Mouse (Mus musculus) lung, embryonic 16.5 days (tissue): ENCODE measurements around the gene Rnasel. TPM values are rescaled to one million over a fixed set of nuclear protein-coding genes. Genes with fewer than 3 reads are reported as not detected.

Experiments used
- ATAC-seq: fragments of 200-750 bp; cut with Nextera tagmentation; 2 replicates; pipeline ENCODE4 v1.8.0; 2017; ENCODE audit warnings: low read depth, mild to moderate bottlenecking, moderate library complexity
- H3K27ac ChIP-seq: fragments of 300-500 bp; sonication (generic); 2 replicates; pipeline ENCODE4 v1.5.1; 2014; ENCODE audit warnings: mild to moderate bottlenecking, control low read depth, low read length
- H3K27me3 ChIP-seq: fragments of 300-500 bp; sonication (generic); 2 replicates; pipeline ENCODE4 v1.6.1; 2014; ENCODE audit warnings: low read depth, low read length, mixed read lengths; ENCODE audit not compliant: control insufficient read depth, insufficient read depth
- H3K36me3 ChIP-seq: fragments of 300-500 bp; sonication (generic); 2 replicates; pipeline ENCODE4 v1.6.1; 2014; ENCODE audit warnings: low read length; ENCODE audit not compliant: control insufficient read depth, insufficient read depth
- H3K4me1 ChIP-seq: fragments of 300-500 bp; sonication (generic); replicated peaks from 2 replicates; pipeline ENCODE4 v1.6.1; 2014; ENCODE audit warnings: low read length, mixed read lengths; ENCODE audit not compliant: control insufficient read depth, insufficient read depth
- H3K4me2 ChIP-seq: fragments of 300-500 bp; sonication (generic); 2 replicates; pipeline ENCODE4 v1.6.1; 2014; ENCODE audit warnings: low read depth, low read length, control low read depth
- H3K4me3 ChIP-seq: fragments of 300-500 bp; sonication (generic); 2 replicates; pipeline ENCODE4 v1.5.1; 2014; ENCODE audit warnings: mild to moderate bottlenecking, low read length, control low read depth
- H3K9ac ChIP-seq: fragments of 300-500 bp; sonication (generic); 2 replicates; pipeline ENCODE4 v1.6.1; 2014; ENCODE audit warnings: low read length, control low read depth
- H3K9me3 ChIP-seq: fragments of 300-500 bp; sonication (generic); 2 replicates; pipeline ENCODE4 v1.6.1; 2016; ENCODE audit warnings: low read length; ENCODE audit not compliant: control insufficient read depth
- WGBS: fragments of 180-500 bp; shearing (Covaris S2); extraction: QIAGEN DNeasy Blood & Tissue Kit; methylation state at CpG from one replicate; pipeline ENCODE4 v1.1.7; 2014; 5-methylcytosine and 5-hydroxymethylcytosine counted together
- polyA plus RNA-seq: library from polyadenylated mRNA; unstranded; fragments of >200 nt; fragmentation: Nextera tagmentation; extraction: Ambion mirVana; gene quantifications from 2 replicates; pipeline ENCODE4 v1.2.1, GENCODE M21; 2015

Gene Rnasel
- polyA plus RNA-seq, 1 experiment from 2014 or later: 7.8 TPM

GRCm38 (mm10) chr1:153709451-153709850 lies 39.8 kb upstream of the Rnasel start:
- Histone ChIP-seq H3K27me3 (no peaks in the 10 kb centered on the region), H3K9me3 (no peaks in the 10 kb centered on the region), H3K4me2 (no peak overlapping the region), H3K36me3 (no peaks in the 10 kb centered on the region), H3K27ac (no peak overlapping the region), H3K9ac (no peak overlapping the region), H3K4me1 (peaks cover 3% of the 10 kb centered on the region; the same call in 1 of the 2 replicates), H3K4me3 (no peak overlapping the region)
- no peak for ATAC-seq
- 33% methylated on average over 5 of the region's 5 CpGs for WGBS

DNA sequence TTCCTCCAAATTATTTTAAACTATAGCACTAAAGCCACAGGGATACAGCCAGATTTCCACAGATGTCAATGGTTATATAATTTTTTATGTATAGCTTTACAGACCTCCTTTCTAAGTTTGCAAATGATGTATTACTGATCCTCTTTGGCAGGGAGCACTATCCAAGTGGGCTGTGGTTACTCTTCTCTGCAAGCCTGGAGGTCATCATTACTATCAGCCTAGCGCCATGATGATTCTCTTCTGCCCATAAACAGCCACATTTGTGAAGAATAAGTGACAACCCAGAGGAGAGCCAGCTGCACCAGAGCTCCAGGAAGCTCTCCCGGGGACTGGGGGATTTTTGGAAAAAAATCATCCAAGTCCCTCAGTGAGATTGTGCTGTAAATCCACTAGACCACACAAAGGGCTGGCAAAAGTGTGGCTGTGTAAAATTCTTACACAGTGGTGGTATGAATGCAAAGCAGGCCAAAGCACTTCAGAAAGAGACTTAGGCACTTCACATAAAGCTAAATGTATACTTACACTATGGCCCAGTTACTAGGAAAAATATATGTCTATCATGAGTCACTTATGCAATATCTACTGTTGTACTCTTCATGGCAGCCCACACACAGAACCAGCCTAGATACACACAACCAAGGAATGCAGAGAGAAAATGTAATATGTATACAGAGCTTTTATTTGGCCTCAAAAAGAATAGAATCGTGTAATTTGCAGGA lies 37.5 kb upstream of the Rnasel start:
- peak; percentile 78 for ATAC-seq
- no peaks in the 10 kb centered on the region for H3K27me3 ChIP-seq
- peaks cover 3% of the 10 kb centered on the region; the same call in 1 of the 2 replicates for H3K4me1 ChIP-seq
- H3K9ac ChIP-seq: no peak overlapping the region
- no peaks in the 10 kb centered on the region for H3K36me3 ChIP-seq
- 46% methylated on average over 3 of the region's 3 CpGs for WGBS
- peak overlapping the region; percentile 49 for H3K27ac ChIP-seq
- no peak overlapping the region for H3K4me3 ChIP-seq
- H3K9me3 ChIP-seq: no peaks in the 10 kb centered on the region
- no peak overlapping the region for H3K4me2 ChIP-seq

DNA sequence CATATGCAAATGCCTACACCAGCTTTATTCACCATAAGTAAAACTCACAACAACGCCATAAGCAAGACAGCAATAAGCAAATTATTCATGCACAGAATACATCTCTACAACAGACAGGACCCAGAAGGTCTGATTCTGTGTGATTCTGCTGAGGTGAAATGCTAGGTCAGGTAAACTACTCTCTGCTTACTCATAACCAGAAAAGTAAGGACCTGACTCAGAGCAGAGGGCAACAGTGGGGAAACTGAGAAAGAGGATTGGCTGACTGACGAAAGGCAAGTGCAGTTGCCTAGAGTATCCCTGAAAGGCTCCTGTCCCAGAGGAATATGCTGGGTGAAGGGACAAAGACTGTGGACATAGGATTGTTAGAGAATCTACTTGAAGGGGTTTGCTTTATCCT lies 36.6 kb upstream of the Rnasel start:
- Histone ChIP-seq H3K36me3 (no peaks in the 10 kb centered on the region), H3K4me2 (no peak overlapping the region), H3K4me3 (no peak overlapping the region), H3K9me3 (no peaks in the 10 kb centered on the region), H3K27ac (no peak overlapping the region), H3K4me1 (peaks cover 3% of the 10 kb centered on the region; the same call in 1 of the 2 replicates), H3K27me3 (no peaks in the 10 kb centered on the region), H3K9ac (no peak overlapping the region)
- WGBS: 84% methylated on average over 2 of the region's 2 CpGs
- ATAC-seq: no peak

DNA sequence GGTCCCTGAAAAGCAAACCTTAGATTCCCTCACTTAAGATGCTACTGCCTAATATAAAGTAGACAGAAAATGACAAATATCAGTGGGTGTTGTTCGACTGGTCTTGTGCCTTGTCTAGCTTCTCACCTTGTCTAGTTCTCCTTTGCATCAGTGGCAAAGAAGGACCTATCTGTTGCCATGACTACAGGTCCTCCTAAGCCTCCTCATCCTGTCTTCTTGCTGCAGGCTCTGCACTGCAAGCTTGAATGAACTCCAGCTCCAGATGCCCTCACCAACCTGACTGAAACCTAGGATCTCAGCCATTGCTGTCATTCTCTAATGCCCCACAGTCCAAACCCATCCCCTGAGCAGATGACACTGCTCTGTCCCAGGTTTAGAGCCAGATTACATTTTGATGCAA lies 31.2 kb upstream of the Rnasel start:
- Histone ChIP-seq H3K4me3 (no peak overlapping the region), H3K9me3 (no peaks in the 10 kb centered on the region), H3K4me2 (no peak overlapping the region), H3K9ac (no peak overlapping the region), H3K36me3 (no peaks in the 10 kb centered on the region), H3K27ac (no peak overlapping the region), H3K27me3 (no peaks in the 10 kb centered on the region), H3K4me1 (no peaks in the 10 kb centered on the region)
- ATAC-seq: no peak
- WGBS: 90% methylated on average over 1 of the region's 1 CpGs

DNA sequence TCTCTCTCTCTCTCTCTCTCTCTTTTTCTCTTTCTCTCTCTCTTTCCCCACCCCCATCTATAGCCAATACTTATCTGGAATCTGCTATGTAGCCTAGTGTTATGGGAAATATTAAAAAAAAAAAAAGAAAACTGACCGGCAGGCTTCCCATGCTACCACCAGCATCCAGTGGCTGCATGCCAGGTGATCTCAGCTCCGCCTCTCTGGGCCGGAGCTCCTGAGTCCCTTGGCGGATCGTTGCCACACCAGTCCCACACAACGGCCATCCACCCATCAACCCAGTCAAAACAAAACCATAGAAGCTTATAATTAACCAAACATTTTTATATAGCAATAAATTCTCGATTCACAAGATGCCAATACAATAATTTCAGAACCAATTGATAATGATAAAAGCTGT lies 28.3 kb upstream of the Rnasel start:
- 58% methylated on average over 7 of the region's 7 CpGs for WGBS
- Histone ChIP-seq H3K9me3 (no peaks in the 10 kb centered on the region), H3K27ac (no peak overlapping the region), H3K36me3 (no peaks in the 10 kb centered on the region), H3K9ac (no peak overlapping the region), H3K4me3 (no peak overlapping the region), H3K4me1 (no peaks in the 10 kb centered on the region), H3K27me3 (no peaks in the 10 kb centered on the region), H3K4me2 (no peak overlapping the region)
- ATAC-seq: no peak

DNA sequence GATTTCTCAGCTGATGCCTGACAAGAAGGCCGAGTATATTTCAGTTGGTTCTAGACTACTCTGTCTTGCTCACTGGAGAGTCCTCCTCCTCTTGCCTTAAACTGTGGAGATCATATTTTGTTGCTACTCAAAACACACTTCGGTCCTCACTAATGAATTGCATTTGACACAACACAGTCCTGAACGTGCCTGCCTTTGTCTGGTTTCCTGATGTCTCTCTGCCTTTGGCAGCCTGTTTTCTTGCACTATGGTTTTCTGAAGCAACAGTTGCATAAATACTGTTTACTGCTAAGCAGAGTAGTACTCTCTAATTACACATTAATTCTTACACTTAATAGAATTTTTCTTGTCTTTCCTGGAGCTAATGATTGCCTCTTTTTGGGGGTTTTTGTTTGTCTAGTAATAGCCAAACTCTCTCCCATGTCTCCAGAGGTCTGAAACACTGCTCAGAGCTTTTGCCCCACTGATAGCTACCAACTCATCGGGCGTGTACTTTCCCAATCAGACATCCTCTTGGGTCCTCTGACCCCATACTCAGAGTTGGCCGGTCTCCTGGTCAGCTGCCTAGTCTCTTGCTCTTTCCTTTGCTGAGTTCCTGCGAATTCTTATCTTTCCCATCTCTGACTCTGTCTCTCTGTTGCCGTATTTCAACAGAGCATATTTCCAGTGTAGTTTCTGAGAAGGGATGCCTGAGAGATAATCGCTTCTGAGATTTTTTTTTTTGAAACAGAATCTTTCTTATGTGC lies 27.5 kb upstream of the Rnasel start:
- H3K27ac ChIP-seq: no peak overlapping the region
- no peaks in the 10 kb centered on the region for H3K4me1 ChIP-seq
- H3K4me3 ChIP-seq: no peak overlapping the region
- H3K9me3 ChIP-seq: no peaks in the 10 kb centered on the region
- no peaks in the 10 kb centered on the region for H3K27me3 ChIP-seq
- H3K36me3 ChIP-seq: no peaks in the 10 kb centered on the region
- H3K9ac ChIP-seq: no peak overlapping the region
- ATAC-seq: peak; percentile 36; the same call in 1 of the 2 replicates
- WGBS: 66% methylated on average over 9 of the region's 9 CpGs
- H3K4me2 ChIP-seq: no peak overlapping the region

DNA sequence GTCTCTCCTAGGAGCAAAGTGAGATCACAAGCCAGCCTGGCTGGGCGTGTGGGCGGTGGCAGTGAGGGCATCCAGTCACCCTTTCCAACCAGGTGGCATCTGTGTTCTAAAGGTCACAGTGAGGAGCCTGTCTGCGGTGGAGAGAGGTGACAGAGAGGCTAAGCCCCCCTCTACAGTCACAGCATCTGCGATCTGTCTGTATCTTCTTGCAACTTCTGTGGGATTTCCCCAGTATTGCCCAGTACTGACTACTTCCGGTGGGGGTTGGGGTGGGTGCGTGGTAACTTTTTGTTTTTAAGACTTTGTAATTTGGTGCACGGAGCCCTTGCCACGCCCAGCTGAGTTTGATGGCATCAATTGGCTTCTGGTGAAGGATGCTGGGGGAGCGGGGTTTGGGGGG lies 25.8 kb upstream of the Rnasel start:
- WGBS: 61% methylated on average over 9 of the region's 9 CpGs
- H3K27ac ChIP-seq: no peak overlapping the region
- no peak for ATAC-seq

DNA sequence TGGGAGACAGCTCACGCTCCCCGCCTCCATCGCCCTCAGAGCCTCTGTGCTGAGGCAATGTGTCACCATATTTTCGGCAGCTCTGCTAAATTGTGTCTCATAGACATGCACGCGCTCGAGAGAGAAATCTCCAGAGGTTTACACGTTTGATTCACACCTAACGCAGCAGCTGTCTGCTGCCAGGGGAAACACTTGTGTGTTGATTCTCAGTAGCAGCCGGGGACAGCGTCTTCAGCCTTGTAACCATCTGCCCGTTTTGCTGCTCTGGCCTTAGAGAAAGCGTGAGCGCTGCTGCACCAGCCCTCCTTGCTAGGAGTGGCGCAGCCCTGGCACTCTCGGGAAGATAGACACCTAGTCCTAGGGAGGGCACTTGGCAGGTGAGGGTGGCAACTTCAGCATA lies 22.6 kb upstream of the Rnasel start:
- H3K36me3 ChIP-seq: no peaks in the 10 kb centered on the region
- H3K4me3 ChIP-seq: no peak overlapping the region
- H3K4me1 ChIP-seq: no peaks in the 10 kb centered on the region
- H3K27ac ChIP-seq: no peak overlapping the region
- ATAC-seq: no peak
- WGBS: 81% methylated on average over 16 of the region's 16 CpGs
- H3K9ac ChIP-seq: no peak overlapping the region
- H3K4me2 ChIP-seq: no peak overlapping the region
- H3K9me3 ChIP-seq: no peaks in the 10 kb centered on the region
- H3K27me3 ChIP-seq: no peaks in the 10 kb centered on the region

More for the DNA sequence above, 25.8 kb upstream of the Rnasel start:
- Histone ChIP-seq H3K9ac (no peak overlapping the region), H3K27me3 (no peaks in the 10 kb centered on the region), H3K4me2 (no peak overlapping the region), H3K4me1 (no peaks in the 10 kb centered on the region), H3K4me3 (no peak overlapping the region), H3K9me3 (no peaks in the 10 kb centered on the region), H3K36me3 (no peaks in the 10 kb centered on the region)

- Histone ChIP-seq H3K4me3 (no peak overlapping the region), H3K27me3 (no peaks in the 10 kb centered on the region), H3K9ac (no peak overlapping the region), H3K4me2 (no peak overlapping the region), H3K9me3 (no peaks in the 10 kb centered on the region), H3K27ac (no peak overlapping the region), H3K4me1 (peaks cover 5% of the 10 kb centered on the region; the same call in 1 of the 2 replicates), H3K36me3 (no peaks in the 10 kb centered on the region)
- WGBS: 54% methylated on average over 2 of the region's 2 CpGs
- no peak for ATAC-seq
Measured at GRCm38 (mm10) chr1:153729806-153730205, 19.4 kb upstream of the Rnasel start.
